Mouse (Mus musculus) spleen, adult 2 months (tissue): ENCODE data around the gene Cd300lg.

Experiments used
- CTCF ChIP-seq: fragments of 200-500 bp; IDR thresholded peaks from 2 replicates; pipeline ENCODE4 v1.5.1; 2011; ENCODE audit warnings: mild to moderate bottlenecking, inconsistent platforms; ENCODE audit not compliant: insufficient read depth, insufficient read length, insufficient replicate concordance; ENCODE audit errors: extremely low read depth
- POLR2A ChIP-seq: fragments of 200-500 bp; IDR thresholded peaks from 2 replicates; pipeline ENCODE4 v1.6.1; 2011; ENCODE audit warnings: low read depth, low read length, inconsistent platforms

GRCm38 (mm10) chr11:101994100-101994499 is 47.2 kb upstream of the Cd300lg start:
- no peak for TF ChIP-seq CTCF
- no peak for TF ChIP-seq POLR2A
